Mouse (Mus musculus) intestine, postnatal 0 days (tissue): ENCODE data around the gene Dnmt3a. TPM values are rescaled to one million over a fixed set of nuclear protein-coding genes. Genes with fewer than 3 reads are reported as not detected.

Experiments used
- ATAC-seq: fragments of 200-750 bp; cut with Nextera tagmentation; 2 replicates; pipeline ENCODE4 v1.8.0; 2017; ENCODE audit warnings: mild to moderate bottlenecking, moderate TSS enrichment, moderate library complexity
- H3K27ac ChIP-seq: fragments of 300-500 bp; sonication (generic); 2 replicates; pipeline ENCODE4 v1.5.1; 2014; ENCODE audit warnings: mild to moderate bottlenecking, low read depth, low read length, moderate library complexity
- H3K27me3 ChIP-seq: fragments of 300-500 bp; sonication (generic); replicated peaks from 2 replicates; pipeline ENCODE4 v1.6.1; 2014; ENCODE audit warnings: low read length, mixed read lengths; ENCODE audit not compliant: control insufficient read depth, insufficient read depth
- H3K36me3 ChIP-seq: fragments of 300-500 bp; sonication (generic); 2 replicates; pipeline ENCODE4 v1.6.1; 2014; ENCODE audit warnings: mild to moderate bottlenecking, moderate library complexity; ENCODE audit not compliant: control insufficient read depth, insufficient read depth
- H3K4me1 ChIP-seq: fragments of 300-500 bp; sonication (generic); replicated peaks from 2 replicates; pipeline ENCODE4 v1.6.1; 2014; ENCODE audit warnings: antibody characterized with exemption, low read length, mixed read lengths; ENCODE audit not compliant: control insufficient read depth, insufficient read depth
- H3K4me2 ChIP-seq: fragments of 300-500 bp; sonication (generic); replicated peaks from 2 replicates; pipeline ENCODE4 v1.6.1; 2014; ENCODE audit warnings: low read depth, mild to moderate bottlenecking, moderate library complexity
- H3K4me3 ChIP-seq: fragments of 300-500 bp; sonication (generic); 2 replicates; pipeline ENCODE4 v1.5.1; 2014; ENCODE audit warnings: low read depth, low read length
- H3K9ac ChIP-seq: fragments of 300-500 bp; sonication (generic); 2 replicates; pipeline ENCODE4 v1.6.1; 2014; ENCODE audit warnings: mild to moderate bottlenecking, low read depth, low read length
- H3K9me3 ChIP-seq: fragments of 300-500 bp; sonication (generic); 2 replicates; pipeline ENCODE4 v1.6.1; 2016; ENCODE audit warnings: mixed run types; ENCODE audit not compliant: control insufficient read depth
- CTCF ChIP-seq: sonication (generic); IDR thresholded peaks from 2 replicates; pipeline ENCODE4 v1.5.1; 2016; ENCODE audit warnings: low read depth, mild to moderate bottlenecking, control low read depth, antibody characterized with exemption, moderate library complexity
- WGBS: fragments of 180-500 bp; shearing (Covaris S2); extraction: QIAGEN DNeasy Blood & Tissue Kit; methylation state at CpG from one replicate; pipeline ENCODE4 v1.1.7; 2014; 5-methylcytosine and 5-hydroxymethylcytosine counted together
- polyA plus RNA-seq: library from polyadenylated mRNA; unstranded; fragments of >200 nt; fragmentation: Nextera tagmentation; extraction: Ambion mirVana; gene quantifications from 2 replicates; pipeline ENCODE4 v1.2.1, GENCODE M21; 2015

Dnmt3a gene
- polyA plus RNA-seq, 1 experiment from 2014 or later: 33.9 TPM

- TF ChIP-seq CTCF: peak; percentile 97
- Histone ChIP-seq H3K4me3 (no peak overlapping the region), H3K36me3 (no peaks in the 10 kb centered on the region), H3K4me1 (peaks cover 26% of the 10 kb centered on the region), H3K9ac (no peak overlapping the region), H3K27ac (peak overlapping the region; percentile 76), H3K9me3 (no peaks in the 10 kb centered on the region), H3K27me3 (no peaks in the 10 kb centered on the region), H3K4me2 (peak overlapping the region; percentile 27)
- ATAC-seq: peak; percentile 78
- 0% methylated on average over 8 of the region's 8 CpGs for WGBS
Observed at GRCm38 (mm10) chr12:3781482-3781881, 24.3 kb upstream of the Dnmt3a start.

GRCm38 (mm10) chr12:3783196-3783825, 22.5 kb upstream of the Dnmt3a start:
- Histone ChIP-seq H3K4me1 (peaks cover 28% of the 10 kb centered on the region), H3K4me2 (no peak overlapping the region), H3K36me3 (no peaks in the 10 kb centered on the region), H3K4me3 (no peak overlapping the region), H3K9me3 (no peaks in the 10 kb centered on the region), H3K27me3 (no peaks in the 10 kb centered on the region), H3K27ac (no peak overlapping the region), H3K9ac (no peak overlapping the region)
- ATAC-seq: no peak
- 46% methylated on average over 3 of the region's 3 CpGs for WGBS
- TF ChIP-seq CTCF: no peak

- Histone ChIP-seq H3K4me1 (peaks cover 28% of the 10 kb centered on the region), H3K9me3 (no peaks in the 10 kb centered on the region), H3K4me2 (no peak overlapping the region), H3K27ac (no peak overlapping the region), H3K4me3 (no peak overlapping the region), H3K36me3 (no peaks in the 10 kb centered on the region), H3K9ac (no peak overlapping the region), H3K27me3 (no peaks in the 10 kb centered on the region)
- WGBS: 37% methylated on average over 2 of the region's 2 CpGs
- no peak for TF ChIP-seq CTCF
- ATAC-seq: no peak
Observed at GRCm38 (mm10) chr12:3784258-3784657, 21.5 kb upstream of the Dnmt3a start.

- peak; percentile 6; the same call in 1 of the 2 replicates for TF ChIP-seq CTCF
- Histone ChIP-seq H3K4me3 (no peak overlapping the region), H3K36me3 (no peaks in the 10 kb centered on the region), H3K9ac (no peak overlapping the region), H3K27ac (no peak overlapping the region), H3K27me3 (no peaks in the 10 kb centered on the region), H3K4me1 (peaks cover 26% of the 10 kb centered on the region), H3K4me2 (no peak overlapping the region), H3K9me3 (no peaks in the 10 kb centered on the region)
- WGBS: 46% methylated on average over 4 of the region's 4 CpGs
- ATAC-seq: peak; percentile 72
Observed at GRCm38 (mm10) chr12:3784729-3785128, 21.1 kb upstream of the Dnmt3a start.

- H3K4me2 ChIP-seq: no peak overlapping the region
- TF ChIP-seq CTCF: no peak
- H3K27me3 ChIP-seq: no peaks in the 10 kb centered on the region
- no peak overlapping the region for H3K4me3 ChIP-seq
- H3K27ac ChIP-seq: no peak overlapping the region
- H3K9ac ChIP-seq: no peak overlapping the region
- peaks cover 9% of the 10 kb centered on the region; the same call in 1 of the 2 replicates for H3K4me1 ChIP-seq
- ATAC-seq: no peak
- no peaks in the 10 kb centered on the region for H3K36me3 ChIP-seq
- no peaks in the 10 kb centered on the region for H3K9me3 ChIP-seq
- 29% methylated on average over 3 of the region's 3 CpGs for WGBS
Observed at GRCm38 (mm10) chr12:3787041-3787440, 18.8 kb upstream of the Dnmt3a start.

- Histone ChIP-seq H3K4me1 (peaks cover 7% of the 10 kb centered on the region; the same call in 1 of the 2 replicates), H3K4me2 (no peak overlapping the region), H3K9me3 (no peaks in the 10 kb centered on the region), H3K27ac (no peak overlapping the region), H3K9ac (no peak overlapping the region), H3K27me3 (no peaks in the 10 kb centered on the region), H3K36me3 (no peaks in the 10 kb centered on the region), H3K4me3 (no peak overlapping the region)
- no peak for ATAC-seq
- no peak for TF ChIP-seq CTCF
- 70% methylated on average over 1 of the region's 1 CpGs for WGBS
Observed at GRCm38 (mm10) chr12:3787541-3787940, 18.3 kb upstream of the Dnmt3a start.
